Mouse (Mus musculus) bone marrow, adult 2 months (tissue): ENCODE measurements at regions not wholly inside any gene's neighbourhood (a gene's known extent, or its start where the extent isn't known, plus 50 kb on each side); places are given as distances from the start of the nearest gene placed in this dataset.

ENCODE experiments used
- H3K27ac ChIP-seq: fragments of 200-500 bp; 2 replicates; pipeline ENCODE4 v1.5.1; 2012; ENCODE audit warnings: low read depth, mild to moderate bottlenecking, control low read depth, inconsistent platforms, low read length; ENCODE audit not compliant: control insufficient read depth, poor library complexity, insufficient read depth
- H3K4me1 ChIP-seq: fragments of 200-500 bp; 2 replicates; pipeline ENCODE4 v1.6.1; 2011; ENCODE audit warnings: low read length; ENCODE audit not compliant: control insufficient read depth, insufficient read depth
- H3K4me3 ChIP-seq: fragments of 200-500 bp; replicated peaks from 2 replicates; pipeline ENCODE3; 2011; ENCODE audit warnings: mild to moderate bottlenecking, low read depth, low read length, control low read depth; ENCODE audit not compliant: control insufficient read depth
- CTCF ChIP-seq: fragments of 200-500 bp; IDR thresholded peaks from 2 replicates; pipeline ENCODE4 v1.5.1; 2011; ENCODE audit warnings: low read length, control low read depth; ENCODE audit not compliant: control insufficient read depth, insufficient read depth
- POLR2A ChIP-seq: fragments of 200-500 bp; IDR thresholded peaks from 2 replicates; pipeline ENCODE4 v1.6.1; 2011; ENCODE audit warnings: low read depth, mild to moderate bottlenecking, control low read depth, low read length, borderline replicate concordance; ENCODE audit not compliant: control insufficient read depth
- WGBS: fragments of 180-500 bp; shearing (Covaris S2); methylation state at CpG from one replicate; pipeline ENCODE4 v1.1.7; 2018; 5-methylcytosine and 5-hydroxymethylcytosine counted together

- no peak for TF ChIP-seq POLR2A
- TF ChIP-seq CTCF: no peak
- WGBS: 73% methylated on average over 5 of the region's 5 CpGs
- Histone ChIP-seq H3K4me1 (no peaks in the 10 kb centered on the region), H3K27ac (no peak overlapping the region), H3K4me3 (no peak overlapping the region)
Measured at GRCm38 (mm10) chr14:98891252-98891947, 102.7 kb downstream of the Rpl36a-ps1 start.

- no peak overlapping the region for H3K27ac ChIP-seq
- TF ChIP-seq POLR2A: no peak
- no peak for TF ChIP-seq CTCF
- no peak overlapping the region for H3K4me3 ChIP-seq
- WGBS: 82% methylated on average over 2 of the region's 2 CpGs
- no peaks in the 10 kb centered on the region for H3K4me1 ChIP-seq
Measured at GRCm38 (mm10) chr14:98887588-98887987, 106.5 kb downstream of the Rpl36a-ps1 start.

- no peak for TF ChIP-seq CTCF
- TF ChIP-seq POLR2A: no peak
- Histone ChIP-seq H3K27ac (no peak overlapping the region), H3K4me1 (no peaks in the 10 kb centered on the region), H3K4me3 (no peak overlapping the region)
- WGBS: 6% methylated on average over 1 of the region's 1 CpGs
Measured at GRCm38 (mm10) chr14:98886982-98887381, 107.1 kb downstream of the Rpl36a-ps1 start.

- WGBS: 90% methylated on average over 10 of the region's 10 CpGs
- no peaks in the 10 kb centered on the region for H3K4me1 ChIP-seq
- H3K27ac ChIP-seq: no peak overlapping the region
- no peak overlapping the region for H3K4me3 ChIP-seq
- no peak for TF ChIP-seq CTCF
- TF ChIP-seq POLR2A: no peak
Measured at GRCm38 (mm10) chr14:98882586-98882985, 111.5 kb downstream of the Rpl36a-ps1 start.

GRCm38 (mm10) chr14:98877956-98878355, 116.2 kb downstream of the Rpl36a-ps1 start:
- 75% methylated on average over 3 of the region's 3 CpGs for WGBS
- no peak overlapping the region for H3K4me3 ChIP-seq
- no peak for TF ChIP-seq POLR2A
- no peak for TF ChIP-seq CTCF
- no peaks in the 10 kb centered on the region for H3K4me1 ChIP-seq
- H3K27ac ChIP-seq: no peak overlapping the region

DNA sequence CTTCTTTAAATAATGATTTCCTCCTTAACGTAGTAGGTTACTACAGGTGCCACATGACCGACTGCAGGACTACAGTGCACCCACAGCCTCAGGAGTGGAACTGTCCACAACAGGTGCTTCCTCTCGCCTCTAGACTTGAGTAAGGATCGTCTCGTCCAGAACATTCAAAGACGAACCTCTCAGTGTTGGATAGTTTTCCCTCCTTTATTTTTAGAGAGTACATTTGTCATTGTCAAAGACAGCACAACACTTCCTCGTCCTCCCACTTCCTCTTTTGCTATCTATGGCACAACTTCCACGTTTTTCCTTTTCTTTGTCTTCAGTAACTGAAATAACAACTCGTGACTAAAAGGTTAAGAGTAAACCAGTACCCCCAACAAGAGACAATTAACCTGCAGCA, 120.7 kb downstream of the Rpl36a-ps1 start:
- TF ChIP-seq POLR2A (no peak), CTCF (no peak)
- no peak overlapping the region for H3K27ac ChIP-seq
- no peaks in the 10 kb centered on the region; the same call in 1 of the 2 replicates for H3K4me1 ChIP-seq
- 1% methylated on average over 9 of the region's 9 CpGs for WGBS
- no peak overlapping the region for H3K4me3 ChIP-seq

DNA sequence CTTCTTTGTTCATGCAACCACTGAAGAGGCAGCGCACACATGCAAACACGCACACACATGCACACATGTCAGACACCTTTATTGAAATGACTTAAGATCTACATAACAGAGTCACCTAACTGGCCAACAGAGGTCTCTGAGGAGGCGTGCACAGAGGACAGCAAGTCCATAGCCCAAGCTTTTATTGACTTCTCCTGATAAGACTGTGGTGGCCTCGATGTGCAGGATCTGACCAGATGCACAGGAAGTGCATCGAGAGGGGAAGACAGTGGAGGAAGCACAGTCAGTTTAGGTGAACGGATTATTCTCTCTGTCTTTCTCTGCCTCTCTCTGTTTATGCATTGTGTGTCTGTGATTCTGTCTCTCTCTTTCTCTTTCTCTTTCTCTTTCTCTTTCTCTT, 124.2 kb downstream of the Rpl36a-ps1 start:
- TF ChIP-seq POLR2A: no peak
- no peak for TF ChIP-seq CTCF
- Histone ChIP-seq H3K4me1 (no peaks in the 10 kb centered on the region; the same call in 1 of the 2 replicates), H3K4me3 (peak overlapping the region; percentile 6), H3K27ac (no peak overlapping the region)
- 23% methylated on average over 6 of the region's 6 CpGs for WGBS

- Histone ChIP-seq H3K27ac (no peak overlapping the region), H3K4me3 (no peak overlapping the region), H3K4me1 (no peaks in the 10 kb centered on the region; the same call in 1 of the 2 replicates)
- no peak for TF ChIP-seq CTCF
- no peak for TF ChIP-seq POLR2A
Measured at GRCm38 (mm10) chr14:98866880-98867279, 127.2 kb downstream of the Rpl36a-ps1 start.
